8 mouse cellular contexts compared by ENCODE assay signal in the genomic region with DNA sequence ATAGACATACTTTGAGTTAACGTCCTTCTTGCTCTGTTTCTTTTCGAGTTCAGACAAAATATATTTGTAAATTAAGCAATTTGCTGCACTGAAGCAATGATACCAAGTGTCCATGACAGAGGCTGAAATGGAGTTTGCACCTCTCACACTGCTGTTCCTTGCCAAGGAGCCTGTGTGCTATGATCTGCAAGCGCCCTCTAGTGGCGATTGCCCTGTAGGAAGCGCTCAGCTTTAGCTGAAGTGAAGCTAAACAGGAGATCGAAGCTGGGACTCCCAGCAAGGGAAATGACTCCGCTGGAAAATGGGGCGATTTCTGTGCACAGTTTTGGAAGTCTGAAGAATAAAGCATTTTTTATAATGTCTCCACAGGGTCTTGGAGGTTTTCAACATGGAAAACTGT.
DNase-seq lines count a peak whose midpoint lies in the region; ATAC-seq lines count a peak whose summit lies in the region.

No protein-coding gene starts in this region.

- 4% methylated on average over 8 of the region's 8 CpGs for WGBS in intestine, embryonic 16.5 days
- WGBS in midbrain, embryonic 12.5 days: 7% methylated on average over 8 of the region's 8 CpGs

- H3K36me3 ChIP-seq in intestine, embryonic 16.5 days (ENCODE audit: control insufficient read depth, insufficient read depth, low read length): no peaks in the 10 kb centered on the region
- no peaks in the 10 kb centered on the region for H3K36me3 ChIP-seq in midbrain, embryonic 12.5 days

- ATAC-seq in intestine, embryonic 16.5 days: peak; percentile 85
- peak; percentile 85 for ATAC-seq in midbrain, embryonic 12.5 days (ENCODE audit: low FRiP score, low read depth)

- H3K4me1 ChIP-seq in intestine, embryonic 16.5 days (ENCODE audit: control insufficient read depth, insufficient read depth, low read length): no peaks in the 10 kb centered on the region
- no peaks in the 10 kb centered on the region for H3K4me1 ChIP-seq in midbrain, embryonic 12.5 days

- no peaks in the 10 kb centered on the region for H3K27me3 ChIP-seq in intestine, embryonic 16.5 days (replicated peaks; ENCODE audit: control insufficient read depth, insufficient read depth, low read length)
- peaks cover 6% of the 10 kb centered on the region for H3K27me3 ChIP-seq in midbrain, embryonic 12.5 days

- DNase-seq in adrenal gland, adult 2 months: peak; percentile 58
- peak; percentile 83 to 84 for DNase-seq in cerebellum, postnatal 36 days
- DNase-seq in gastrocnemius, postnatal 10 days: peak; percentile 78
- peak; percentile 60 to 78 for DNase-seq in left cerebral cortex, postnatal 10 days (ENCODE audit: extremely low spot score in 1 of 2, low spot score in 2 of 2)
- DNase-seq in spleen, adult 12 weeks (ENCODE audit: low spot score): peak; percentile 1
- DNase-seq in T-cell, adult 2 months (ENCODE audit: low spot score): no peak

- no peak overlapping the region for H3K4me2 ChIP-seq in intestine, embryonic 16.5 days (ENCODE audit: low read depth, low read length)
- no peak overlapping the region for H3K4me2 ChIP-seq in midbrain, embryonic 12.5 days (replicated peaks)

- intact Hi-C loops in left cerebral cortex, postnatal 10 days (cut with DNase I): loop anchor here (2.0 to 5.0 kb wide), 2 partner anchors 397 to 640 kb away; no protein-coding TSS in a partner anchor

- no peak overlapping the region for H3K4me3 ChIP-seq in intestine, embryonic 16.5 days (ENCODE audit: low read length)
- no peak overlapping the region for H3K4me3 ChIP-seq in midbrain, embryonic 12.5 days

- no peaks in the 10 kb centered on the region for H3K9me3 ChIP-seq in intestine, embryonic 16.5 days (ENCODE audit: control insufficient read depth, low read length)
- H3K9me3 ChIP-seq in midbrain, embryonic 12.5 days: no peaks in the 10 kb centered on the region

- no peak overlapping the region for H3K9ac ChIP-seq in intestine, embryonic 16.5 days (ENCODE audit: low read depth, low read length)
- H3K9ac ChIP-seq in midbrain, embryonic 12.5 days (replicated peaks): no peak overlapping the region

- H3K27ac ChIP-seq in intestine, embryonic 16.5 days (ENCODE audit: low read length): no peak overlapping the region
- H3K27ac ChIP-seq in midbrain, embryonic 12.5 days (replicated peaks): no peak overlapping the region
